Mouse (Mus musculus): ENCODE results near the gene Usp37.
"Not testable (repeated sequence)": the region's sequence is repeated elsewhere in the genome, so short reads cannot be mapped to it uniquely, and the experiment has no call there.

The Usp37 gene

GRCm38 (mm10) chr1:74397268-74397918, 146.7 kb downstream of the Usp37 start:
- peak; percentile 97 for DNase-seq (ENCODE audit: low spot score)

- not testable (repeated sequence) for DNase-seq (ENCODE audit: low spot score)
Measured at GRCm38 (mm10) chr1:74396456-74397222, 147.4 kb downstream of the Usp37 start.

GRCm38 (mm10) chr1:74395290-74395689, 148.8 kb downstream of the Usp37 start:
- DNase-seq (ENCODE audit: low spot score): no peak

GRCm38 (mm10) chr1:74394858-74395257, 149.2 kb downstream of the Usp37 start:
- DNase-seq (ENCODE audit: low spot score): no peak

GRCm38 (mm10) chr1:74394311-74394710, 149.8 kb downstream of the Usp37 start:
- DNase-seq (ENCODE audit: low spot score): no peak

GRCm38 (mm10) chr1:74393697-74394096, 150.4 kb downstream of the Usp37 start:
- DNase-seq (ENCODE audit: low spot score): no peak

GRCm38 (mm10) chr1:74393010-74393409, 151.1 kb downstream of the Usp37 start:
- no peak for DNase-seq (ENCODE audit: low spot score)

GRCm38 (mm10) chr1:74392446-74392994, 151.6 kb downstream of the Usp37 start:
- no peak for DNase-seq (ENCODE audit: low spot score)

GRCm38 (mm10) chr1:74391844-74392441, 152.1 kb downstream of the Usp37 start:
- peak; percentile 67 for DNase-seq (ENCODE audit: low spot score)

GRCm38 (mm10) chr1:74390924-74391748, 152.9 kb downstream of the Usp37 start, which contains the start of gene Ctdsp1:
Gene Ctdsp1, plus strand, starts transcription at chr1:74391509.
- DNase-seq (ENCODE audit: low spot score): peak; percentile 81

GRCm38 (mm10) chr1:74390287-74390906, 153.7 kb downstream of the Usp37 start:
- peak; percentile 86 for DNase-seq (ENCODE audit: low spot score)

- DNase-seq (ENCODE audit: low spot score): no peak
Measured at GRCm38 (mm10) chr1:74389831-74390286, 154.2 kb downstream of the Usp37 start.

GRCm38 (mm10) chr1:74388398-74388920, 155.6 kb downstream of the Usp37 start:
- DNase-seq (ENCODE audit: low spot score): no peak

- no peak for DNase-seq (ENCODE audit: low spot score)
Measured at GRCm38 (mm10) chr1:74387386-74387988, 156.6 kb downstream of the Usp37 start.

- peak; percentile 93 for DNase-seq (ENCODE audit: low spot score)
Measured at GRCm38 (mm10) chr1:74386714-74387385, 157.2 kb downstream of the Usp37 start.

- no peak for DNase-seq (ENCODE audit: low spot score)
Measured at GRCm38 (mm10) chr1:74386363-74386713, 157.7 kb downstream of the Usp37 start.

GRCm38 (mm10) chr1:74385531-74385930, 158.6 kb downstream of the Usp37 start:
- no peak for DNase-seq (ENCODE audit: low spot score)
